Mouse (Mus musculus) kidney, postnatal 0 days (tissue): ENCODE data around the gene Wasf2. TPM values are rescaled to one million over a fixed set of nuclear protein-coding genes. Genes with fewer than 3 reads are reported as not detected.

Source experiments
- ATAC-seq: fragments of 200-750 bp; cut with Nextera tagmentation; replicated peaks from 2 replicates; pipeline ENCODE4 v1.8.0; 2017; ENCODE audit warnings: low read depth, moderate number of reproducible peaks, moderate TSS enrichment, moderate library complexity; ENCODE audit not compliant: low FRiP score
- DNase-seq: peaks from one replicate; pipeline ENCODE4 v3.0.0-alpha.2; 2016; ENCODE audit warnings: low spot score
- H3K27ac ChIP-seq: fragments of 300-500 bp; sonication (generic); 2 replicates; pipeline ENCODE4 v1.5.1; 2014; ENCODE audit warnings: mild to moderate bottlenecking
- H3K27me3 ChIP-seq: fragments of 300-500 bp; sonication (generic); 2 replicates; pipeline ENCODE4 v1.6.1; 2014; ENCODE audit warnings: low read length, mixed read lengths; ENCODE audit not compliant: insufficient read depth
- H3K36me3 ChIP-seq: fragments of 300-500 bp; sonication (generic); 2 replicates; pipeline ENCODE4 v1.6.1; 2014; ENCODE audit warnings: low read length, mixed read lengths; ENCODE audit not compliant: insufficient read depth
- H3K4me1 ChIP-seq: fragments of 300-500 bp; sonication (generic); replicated peaks from 2 replicates; pipeline ENCODE4 v1.6.1; 2014; ENCODE audit warnings: antibody characterized with exemption, low read length, mixed read lengths; ENCODE audit not compliant: insufficient read depth
- H3K4me2 ChIP-seq: fragments of 300-500 bp; sonication (generic); 2 replicates; pipeline ENCODE4 v1.6.1; 2014; ENCODE audit warnings: mild to moderate bottlenecking, low read length, moderate library complexity, mixed read lengths
- H3K4me3 ChIP-seq: fragments of 300-500 bp; sonication (generic); replicated peaks from 2 replicates; pipeline ENCODE4 v1.5.1; 2014; ENCODE audit warnings: low read depth, low read length
- H3K9ac ChIP-seq: fragments of 300-500 bp; sonication (generic); 2 replicates; pipeline ENCODE4 v1.6.1; 2014; ENCODE audit warnings: low read depth, low read length
- H3K9me3 ChIP-seq: fragments of 300-500 bp; sonication (generic); replicated peaks from 2 replicates; pipeline ENCODE4 v1.6.1; 2016; ENCODE audit warnings: low read length, inconsistent platforms, mixed read lengths
- CTCF ChIP-seq: IDR thresholded peaks from 2 replicates; pipeline ENCODE4 v1.5.1; 2016; ENCODE audit warnings: antibody characterized with exemption, low read depth, mild to moderate bottlenecking, moderate library complexity
- WGBS: fragments of 180-500 bp; shearing (Covaris S2); extraction: QIAGEN DNeasy Blood & Tissue Kit; methylation state at CpG from one replicate; pipeline ENCODE4 v1.1.7; 2014; 5-methylcytosine and 5-hydroxymethylcytosine counted together
- polyA plus RNA-seq: library from polyadenylated mRNA; unstranded; fragments of >200 nt; fragmentation: Nextera tagmentation; extraction: Ambion mirVana; gene quantifications from 2 replicates; pipeline ENCODE4 v1.2.1, GENCODE M21; 2015

Wasf2 gene
- polyA plus RNA-seq, 1 experiment from 2014 or later, result 98.8 TPM

GRCm38 (mm10) chr4:133129391-133129790 lies 914 bp upstream of the Wasf2 start:
- Histone ChIP-seq H3K36me3 (no peaks in the 10 kb centered on the region), H3K27ac (peak overlapping the region; percentile 77), H3K4me2 (peak overlapping the region; percentile 63), H3K27me3 (no peaks in the 10 kb centered on the region), H3K4me1 (peaks cover 16% of the 10 kb centered on the region; the same call in 1 of the 2 replicates), H3K9me3 (no peaks in the 10 kb centered on the region), H3K9ac (peak overlapping the region; percentile 49), H3K4me3 (peak overlapping the region; percentile 87)
- 35% methylated on average over 11 of the region's 11 CpGs for WGBS
- ATAC-seq, result no peak
- no peak for TF ChIP-seq CTCF
- no peak for DNase-seq

GRCm38 (mm10) chr4:133130890-133131741 lies 811 bp downstream of the Wasf2 start:
- Histone ChIP-seq H3K4me2 (peak overlapping the region; percentile 87), H3K4me3 (peak overlapping the region; percentile 87), H3K9ac (peak overlapping the region; percentile 95), H3K27me3 (no peaks in the 10 kb centered on the region), H3K4me1 (peaks cover 16% of the 10 kb centered on the region; the same call in 1 of the 2 replicates), H3K36me3 (no peaks in the 10 kb centered on the region), H3K9me3 (no peaks in the 10 kb centered on the region), H3K27ac (peak overlapping the region; percentile 88)
- DNase-seq (peak; percentile 53), ATAC-seq (no peak)
- WGBS, result under 1% methylated on average over 17 of the region's 17 CpGs
- TF ChIP-seq CTCF, result no peak

DNA sequence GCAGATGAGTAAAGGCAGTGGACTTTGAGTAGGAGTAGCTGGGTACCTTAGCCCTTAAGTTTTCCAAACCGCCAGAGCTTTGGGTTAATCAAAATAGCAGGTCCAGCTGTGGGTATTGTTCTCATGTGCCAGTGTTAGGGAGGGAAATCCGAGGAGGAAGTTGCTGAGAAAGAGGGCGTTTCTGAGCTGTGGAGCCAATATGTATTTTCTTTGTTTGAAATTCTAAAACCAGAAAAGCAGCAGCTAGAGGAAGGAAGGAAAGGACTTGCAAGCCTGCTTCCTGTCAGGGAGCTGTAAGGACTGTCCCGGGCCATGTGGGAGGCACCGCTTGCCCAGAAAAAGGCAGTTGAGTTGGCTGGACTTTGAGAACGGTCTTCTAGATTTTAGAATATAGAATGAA lies 1.7 kb downstream of the Wasf2 start:
- no peak for ATAC-seq
- Histone ChIP-seq H3K4me2 (peak overlapping the region; percentile 87), H3K27ac (peak overlapping the region; percentile 88), H3K36me3 (no peaks in the 10 kb centered on the region), H3K4me1 (peaks cover 22% of the 10 kb centered on the region; the same call in 1 of the 2 replicates), H3K9me3 (no peaks in the 10 kb centered on the region), H3K9ac (peak overlapping the region; percentile 95), H3K27me3 (no peaks in the 10 kb centered on the region), H3K4me3 (peak overlapping the region; percentile 87)
- no peak for TF ChIP-seq CTCF
- WGBS, result under 1% methylated on average over 6 of the region's 6 CpGs
- DNase-seq, result peak; percentile 89

- Histone ChIP-seq H3K27ac (no peak overlapping the region), H3K4me2 (no peak overlapping the region), H3K36me3 (peaks cover 8% of the 10 kb centered on the region; the same call in 1 of the 2 replicates), H3K9me3 (no peaks in the 10 kb centered on the region), H3K4me3 (no peak overlapping the region), H3K9ac (no peak overlapping the region), H3K27me3 (no peaks in the 10 kb centered on the region), H3K4me1 (peaks cover 15% of the 10 kb centered on the region; the same call in 1 of the 2 replicates)
- DNase-seq, result no peak
- WGBS, result 64% methylated on average over 1 of the region's 1 CpGs
- TF ChIP-seq CTCF, result no peak
- ATAC-seq, result no peak
These were observed 6.6 kb downstream of the Wasf2 start for GRCm38 (mm10) chr4:133136946-133137345.

DNA sequence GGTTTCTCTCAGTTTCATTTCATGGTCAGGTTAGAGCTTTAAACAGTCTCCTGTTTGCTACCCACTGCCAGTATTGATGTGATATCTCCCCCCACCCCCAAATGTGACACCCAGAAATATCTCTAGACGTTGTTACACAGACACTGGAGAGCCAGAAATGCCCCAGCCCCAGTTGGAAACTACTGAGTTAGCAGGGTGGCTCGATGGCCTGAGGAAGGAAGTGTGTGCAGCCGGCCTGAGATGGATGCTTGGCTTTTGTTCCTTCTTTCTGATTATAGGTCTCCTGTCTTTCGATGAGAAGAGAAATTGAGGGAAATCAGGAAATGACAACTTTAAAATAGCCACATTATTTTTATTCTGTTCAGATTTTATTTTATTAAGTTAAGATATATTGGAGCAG lies 8.7 kb downstream of the Wasf2 start:
- 0 out of 2 replicates have a peak, but pooled peaks cover 6% of the 10 kb centered on the region for H3K4me1 ChIP-seq
- no peak overlapping the region for H3K27ac ChIP-seq
- no peak overlapping the region for H3K4me3 ChIP-seq
- TF ChIP-seq CTCF, result no peak
- no peak overlapping the region for H3K4me2 ChIP-seq
- H3K27me3 ChIP-seq, result no peaks in the 10 kb centered on the region
- no peak overlapping the region for H3K9ac ChIP-seq
- no peaks in the 10 kb centered on the region for H3K9me3 ChIP-seq
- ATAC-seq (no peak), DNase-seq (no peak)
- H3K36me3 ChIP-seq, result peaks cover 8% of the 10 kb centered on the region; the same call in 1 of the 2 replicates
- 66% methylated on average over 4 of the region's 4 CpGs for WGBS

- no peak for DNase-seq
- Histone ChIP-seq H3K4me1 (peaks cover 18% of the 10 kb centered on the region), H3K27me3 (no peaks in the 10 kb centered on the region), H3K27ac (no peak overlapping the region), H3K4me2 (no peak overlapping the region), H3K9me3 (no peaks in the 10 kb centered on the region), H3K9ac (no peak overlapping the region), H3K4me3 (no peak overlapping the region), H3K36me3 (no peaks in the 10 kb centered on the region)
- WGBS, result 82% methylated on average over 5 of the region's 5 CpGs
- ATAC-seq, result no peak
- TF ChIP-seq CTCF, result no peak
These were observed 24.7 kb downstream of the Wasf2 start for GRCm38 (mm10) chr4:133155006-133155405.
